Mouse (Mus musculus) C2C12 (cell line): ENCODE results near the gene Gm13090.

ENCODE experiments used
- CEBPB ChIP-seq: IDR thresholded peaks from one replicate; pipeline ENCODE4 v1.6.1; 2011; ENCODE audit warnings: low read depth, mild to moderate bottlenecking, control low read depth, moderate library complexity
- CTCF ChIP-seq: IDR thresholded peaks from one replicate; pipeline ENCODE4 v1.5.1; 2011; ENCODE audit not compliant: control insufficient read depth, insufficient read depth, insufficient read length
- FOSL1 ChIP-seq: IDR thresholded peaks from one replicate; pipeline ENCODE4 v1.8.0; 2011; ENCODE audit warnings: mild to moderate bottlenecking, low read length; ENCODE audit not compliant: poor library complexity, insufficient read depth, severe bottlenecking
- MAX ChIP-seq: IDR thresholded peaks from one replicate; pipeline ENCODE4 v1.6.1; 2011; ENCODE audit warnings: mild to moderate bottlenecking, control low read depth
- MYOD1 ChIP-seq: IDR thresholded peaks from one replicate; pipeline ENCODE4 v1.6.1; 2011; ENCODE audit warnings: low read depth; ENCODE audit not compliant: control insufficient read depth, insufficient read length
- MYOG ChIP-seq: IDR thresholded peaks from one replicate; pipeline ENCODE4 v1.6.1; 2011; ENCODE audit not compliant: control insufficient read depth, insufficient read length; ENCODE audit errors: extremely low read depth
- USF1 ChIP-seq: IDR thresholded peaks from one replicate; pipeline ENCODE4 v1.6.1; 2011; ENCODE audit warnings: low read depth, mild to moderate bottlenecking, control low read depth, moderate library complexity

- TF ChIP-seq CTCF, result no peak
- no peak for TF ChIP-seq MAX
- TF ChIP-seq CEBPB, result no peak
- no peak for TF ChIP-seq MYOD1
- TF ChIP-seq MYOG, result no peak
- TF ChIP-seq USF1, result no peak
- TF ChIP-seq FOSL1, result no peak
These were observed 29.5 kb downstream of the Gm13090 start for GRCm38 (mm10) chr4:151118883-151119282.
